Mouse (Mus musculus): ENCODE measurements around the gene Rag2. TPM values are rescaled to one million over a fixed set of nuclear protein-coding genes. Genes with fewer than 3 reads are reported as not detected.

The Rag2 gene
- 0.07 TPM in 1 of 2 replicates, not detected in the other for polyA plus RNA-seq (2015; fragmentation: Nextera tagmentation; extraction: Ambion mirVana)

- no peaks in the 10 kb centered on the region for H3K27me3 ChIP-seq
- no peaks in the 10 kb centered on the region for H3K9me3 ChIP-seq
- no peak within 1 kb of the TSS for H3K4me3 ChIP-seq
- no peak within 1 kb of the TSS for H3K27ac ChIP-seq (replicated peaks)
- WGBS, result 51% methylated on average over 4 of the region's 4 CpGs
- ATAC-seq (ENCODE audit: low read depth), result no peak
- H3K4me2 ChIP-seq, result no peak within 1 kb of the TSS
- no peaks in the 10 kb centered on the region for H3K36me3 ChIP-seq
- no peak within 1 kb of the TSS for H3K9ac ChIP-seq
- peaks cover 48% of the 10 kb centered on the region for H3K4me1 ChIP-seq (replicated peaks)
Measured at GRCm38 (mm10) chr2:101624526-101624925, at the start of gene Rag2. Rag2 (plus strand) TSS chr2:101624718.

GRCm38 (mm10) chr2:101577243-101577642 is 47.3 kb upstream of the Rag2 start:
- Histone ChIP-seq H3K4me3 (no peak overlapping the region), H3K4me2 (no peak overlapping the region), H3K27me3 (no peaks in the 10 kb centered on the region), H3K9me3 (no peaks in the 10 kb centered on the region), H3K27ac (replicated peaks) (no peak overlapping the region), H3K9ac (no peak overlapping the region), H3K36me3 (no peaks in the 10 kb centered on the region), H3K4me1 (replicated peaks) (no peaks in the 10 kb centered on the region; the same call in 1 of the 2 replicates)
- ATAC-seq (ENCODE audit: low read depth), result no peak
- 86% methylated on average over 4 of the region's 4 CpGs for WGBS

- H3K27ac ChIP-seq (replicated peaks), result no peak overlapping the region
- no peak overlapping the region for H3K4me2 ChIP-seq
- ATAC-seq (ENCODE audit: low read depth), result no peak
- H3K9ac ChIP-seq, result no peak overlapping the region
- H3K36me3 ChIP-seq, result no peaks in the 10 kb centered on the region
- no peaks in the 10 kb centered on the region; the same call in 1 of the 2 replicates for H3K4me1 ChIP-seq (replicated peaks)
- H3K4me3 ChIP-seq, result no peak overlapping the region
- 71% methylated on average over 2 of the region's 2 CpGs for WGBS
- no peaks in the 10 kb centered on the region for H3K9me3 ChIP-seq
- no peaks in the 10 kb centered on the region for H3K27me3 ChIP-seq
Measured at GRCm38 (mm10) chr2:101580027-101580426, 44.5 kb upstream of the Rag2 start.

GRCm38 (mm10) chr2:101580428-101580827 is 44.1 kb upstream of the Rag2 start:
- WGBS, result 66% methylated on average over 1 of the region's 1 CpGs
- Histone ChIP-seq H3K4me3 (no peak overlapping the region), H3K4me2 (no peak overlapping the region), H3K27me3 (no peaks in the 10 kb centered on the region), H3K9me3 (no peaks in the 10 kb centered on the region), H3K4me1 (replicated peaks) (no peaks in the 10 kb centered on the region; the same call in 1 of the 2 replicates), H3K27ac (replicated peaks) (no peak overlapping the region), H3K36me3 (no peaks in the 10 kb centered on the region), H3K9ac (no peak overlapping the region)
- no peak for ATAC-seq (ENCODE audit: low read depth)

- WGBS, result 84% methylated on average over 3 of the region's 3 CpGs
- no peaks in the 10 kb centered on the region for H3K9me3 ChIP-seq
- H3K9ac ChIP-seq, result no peak overlapping the region
- no peaks in the 10 kb centered on the region; the same call in 1 of the 2 replicates for H3K4me1 ChIP-seq (replicated peaks)
- H3K36me3 ChIP-seq, result no peaks in the 10 kb centered on the region
- H3K27me3 ChIP-seq, result no peaks in the 10 kb centered on the region
- H3K4me2 ChIP-seq, result no peak overlapping the region
- H3K27ac ChIP-seq (replicated peaks), result no peak overlapping the region
- ATAC-seq (ENCODE audit: low read depth), result no peak
- H3K4me3 ChIP-seq, result no peak overlapping the region
Measured at GRCm38 (mm10) chr2:101580977-101581376, 43.5 kb upstream of the Rag2 start.

GRCm38 (mm10) chr2:101581418-101581817 is 43.1 kb upstream of the Rag2 start:
- no peak overlapping the region for H3K27ac ChIP-seq (replicated peaks)
- H3K9ac ChIP-seq, result no peak overlapping the region
- H3K27me3 ChIP-seq, result no peaks in the 10 kb centered on the region
- WGBS, result 95% methylated on average over 3 of the region's 3 CpGs
- ATAC-seq (ENCODE audit: low read depth), result no peak
- H3K4me2 ChIP-seq, result no peak overlapping the region
- H3K4me1 ChIP-seq (replicated peaks), result no peaks in the 10 kb centered on the region; the same call in 1 of the 2 replicates
- H3K9me3 ChIP-seq, result no peaks in the 10 kb centered on the region
- H3K4me3 ChIP-seq, result no peak overlapping the region
- no peaks in the 10 kb centered on the region for H3K36me3 ChIP-seq

GRCm38 (mm10) chr2:101591356-101591755 is 33.2 kb upstream of the Rag2 start:
- Histone ChIP-seq H3K4me1 (replicated peaks) (peaks cover 37% of the 10 kb centered on the region), H3K4me3 (no peak overlapping the region), H3K36me3 (no peaks in the 10 kb centered on the region), H3K9me3 (no peaks in the 10 kb centered on the region), H3K4me2 (no peak overlapping the region), H3K9ac (no peak overlapping the region), H3K27me3 (no peaks in the 10 kb centered on the region), H3K27ac (replicated peaks) (peak overlapping the region; percentile 87)
- 32% methylated on average over 8 of the region's 8 CpGs for WGBS
- ATAC-seq (ENCODE audit: low read depth), result no peak

GRCm38 (mm10) chr2:101592023-101592841 is 32.3 kb upstream of the Rag2 start:
- Histone ChIP-seq H3K9ac (no peak overlapping the region), H3K4me3 (no peak overlapping the region), H3K27me3 (no peaks in the 10 kb centered on the region), H3K27ac (replicated peaks) (peak overlapping the region; percentile 87), H3K4me1 (replicated peaks) (peaks cover 37% of the 10 kb centered on the region), H3K4me2 (peak overlapping the region; percentile 24), H3K9me3 (no peaks in the 10 kb centered on the region), H3K36me3 (no peaks in the 10 kb centered on the region)
- peak; percentile 90 for ATAC-seq (ENCODE audit: low read depth)
- WGBS, result 7% methylated on average over 10 of the region's 10 CpGs

- peak overlapping the region; percentile 24; the same call in 1 of the 2 replicates for H3K4me2 ChIP-seq
- peak; percentile 71 for ATAC-seq (ENCODE audit: low read depth)
- 22% methylated on average over 8 of the region's 8 CpGs for WGBS
- peaks cover 44% of the 10 kb centered on the region for H3K4me1 ChIP-seq (replicated peaks)
- no peaks in the 10 kb centered on the region for H3K27me3 ChIP-seq
- H3K4me3 ChIP-seq, result no peak overlapping the region
- H3K9me3 ChIP-seq, result no peaks in the 10 kb centered on the region
- H3K27ac ChIP-seq (replicated peaks), result peak overlapping the region; percentile 87
- no peaks in the 10 kb centered on the region for H3K36me3 ChIP-seq
- no peak overlapping the region for H3K9ac ChIP-seq
Measured at GRCm38 (mm10) chr2:101592886-101593285, 31.6 kb upstream of the Rag2 start.

- H3K4me2 ChIP-seq, result no peak overlapping the region
- H3K9ac ChIP-seq, result no peak overlapping the region
- no peaks in the 10 kb centered on the region for H3K36me3 ChIP-seq
- no peak overlapping the region for H3K4me3 ChIP-seq
- whole genome bisulfite sequencing, result 69% methylated on average over 5 of the region's 5 CpGs
- no peak overlapping the region for H3K27ac ChIP-seq (replicated peaks)
- H3K27me3 ChIP-seq, result no peaks in the 10 kb centered on the region
- no peaks in the 10 kb centered on the region for H3K9me3 ChIP-seq
- no peak for ATAC-seq (ENCODE audit: low read depth)
- peaks cover 56% of the 10 kb centered on the region for H3K4me1 ChIP-seq (replicated peaks)
Measured at GRCm38 (mm10) chr2:101594681-101595080, 29.8 kb upstream of the Rag2 start.

GRCm38 (mm10) chr2:101597186-101597585 is 27.3 kb upstream of the Rag2 start:
- H3K9ac ChIP-seq, result no peak overlapping the region
- ATAC-seq (ENCODE audit: low read depth), result no peak
- H3K4me3 ChIP-seq, result no peak overlapping the region
- H3K4me2 ChIP-seq, result no peak overlapping the region
- H3K27ac ChIP-seq (replicated peaks), result no peak overlapping the region
- no peaks in the 10 kb centered on the region for H3K9me3 ChIP-seq
- no peaks in the 10 kb centered on the region for H3K36me3 ChIP-seq
- H3K27me3 ChIP-seq, result no peaks in the 10 kb centered on the region
- peaks cover 58% of the 10 kb centered on the region for H3K4me1 ChIP-seq (replicated peaks)

- Histone ChIP-seq H3K27ac (replicated peaks) (peak overlapping the region; percentile 49), H3K4me1 (replicated peaks) (peaks cover 45% of the 10 kb centered on the region), H3K36me3 (no peaks in the 10 kb centered on the region), H3K9me3 (no peaks in the 10 kb centered on the region), H3K27me3 (no peaks in the 10 kb centered on the region), H3K4me3 (no peak overlapping the region), H3K4me2 (peak overlapping the region; percentile 21; the same call in 1 of the 2 replicates), H3K9ac (0 out of 2 replicates have a peak overlapping the region, but pooled peaks have one; percentile 1)
- WGBS, result 47% methylated on average over 13 of the region's 13 CpGs
- ATAC-seq (ENCODE audit: low read depth), result no peak
Measured at GRCm38 (mm10) chr2:101598190-101599181, 26.0 kb upstream of the Rag2 start.

Measured in neural tube, embryonic 13.5 days (tissue).